Mouse (Mus musculus) right cerebral cortex, postnatal 10 days (tissue): Measurements from ENCODE around the gene Tenm2.

Source experiments
- DNase-seq, 2 experiments: peaks; one replicate each; pipeline ENCODE4 v3.0.0; 2021; ENCODE audit warnings: low spot score in 2 of 2

Gene Tenm2

DNA sequence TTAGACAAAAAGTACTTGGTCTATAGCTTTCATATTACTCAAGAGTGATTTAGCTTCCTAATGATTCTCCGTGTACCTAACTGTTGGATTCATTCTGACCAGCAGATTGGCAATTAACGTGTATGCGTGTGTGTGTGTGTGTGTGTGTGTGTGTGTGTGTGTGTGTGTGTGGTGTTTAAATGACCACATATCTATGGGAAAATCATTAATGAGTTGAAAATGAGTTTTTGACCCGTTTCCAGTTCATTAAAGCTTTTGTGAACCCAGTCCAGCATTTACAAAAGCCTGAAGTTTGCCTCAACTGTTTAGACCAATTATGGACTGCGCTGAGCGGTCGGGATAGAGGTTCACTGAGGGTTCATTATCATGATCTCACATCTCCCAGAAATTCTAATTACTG, 1181.4 kb downstream of the Tenm2 start:
- no peak for DNase-seq

GRCm38 (mm10) chr11:36053457-36053856, 1182.3 kb downstream of the Tenm2 start:
- no peak for DNase-seq

- DNase-seq, result no peak
Measured at GRCm38 (mm10) chr11:36052598-36052997, 1183.2 kb downstream of the Tenm2 start.

- no peak for DNase-seq
Measured at GRCm38 (mm10) chr11:36052091-36052490, 1183.7 kb downstream of the Tenm2 start.

GRCm38 (mm10) chr11:36049547-36049946, 1186.2 kb downstream of the Tenm2 start:
- DNase-seq, result no peak

DNA sequence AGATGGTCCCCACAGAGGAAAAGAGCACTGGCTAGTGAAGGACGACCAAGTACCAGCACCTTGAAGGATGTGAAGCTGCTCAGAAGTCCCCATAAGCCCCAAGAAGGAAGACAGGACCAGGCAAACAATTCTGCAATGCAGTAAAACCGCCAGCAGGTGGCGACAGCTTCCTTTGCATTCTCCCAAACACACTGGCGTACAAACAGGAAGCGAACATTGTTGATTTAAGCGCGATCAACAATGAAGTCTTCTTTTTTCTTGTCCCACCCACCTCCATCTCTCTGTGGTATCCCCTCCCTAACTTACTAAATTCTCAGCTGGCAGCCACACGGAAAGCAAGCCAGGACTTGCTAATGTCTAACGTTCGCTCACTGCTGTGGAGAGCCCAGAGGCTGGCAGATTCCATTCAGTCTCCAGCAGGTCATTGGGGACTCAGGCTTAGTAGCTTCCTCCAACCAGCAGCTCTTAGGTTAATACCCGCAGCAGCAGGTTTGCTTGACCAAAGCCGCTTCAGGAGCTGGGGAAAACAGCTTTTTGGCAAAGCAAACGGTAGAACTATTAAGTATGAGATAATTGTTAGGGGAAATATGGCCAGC, 1190.0 kb downstream of the Tenm2 start:
- DNase-seq, result peak; percentile 81 to 85

DNA sequence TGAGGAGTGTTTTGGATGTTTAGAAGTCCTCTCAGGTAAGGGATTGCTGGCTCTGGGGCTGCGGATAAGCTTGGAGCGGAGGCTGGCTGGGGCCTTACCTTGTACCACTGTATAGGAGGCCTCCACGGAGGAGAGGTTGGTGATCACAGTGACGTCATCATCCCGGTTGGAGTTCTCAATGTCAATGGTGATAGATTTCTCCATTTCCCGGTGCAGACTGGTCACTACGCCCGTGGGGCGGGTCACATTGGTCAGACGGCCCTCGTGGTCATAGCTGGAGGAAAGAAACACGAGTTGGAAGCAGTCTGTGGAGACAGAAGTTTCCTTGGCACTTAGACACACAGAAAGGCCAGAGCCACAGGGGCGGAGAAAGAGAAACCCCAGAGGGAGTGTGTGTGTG, 1194.4 kb downstream of the Tenm2 start:
- no peak for DNase-seq

DNA sequence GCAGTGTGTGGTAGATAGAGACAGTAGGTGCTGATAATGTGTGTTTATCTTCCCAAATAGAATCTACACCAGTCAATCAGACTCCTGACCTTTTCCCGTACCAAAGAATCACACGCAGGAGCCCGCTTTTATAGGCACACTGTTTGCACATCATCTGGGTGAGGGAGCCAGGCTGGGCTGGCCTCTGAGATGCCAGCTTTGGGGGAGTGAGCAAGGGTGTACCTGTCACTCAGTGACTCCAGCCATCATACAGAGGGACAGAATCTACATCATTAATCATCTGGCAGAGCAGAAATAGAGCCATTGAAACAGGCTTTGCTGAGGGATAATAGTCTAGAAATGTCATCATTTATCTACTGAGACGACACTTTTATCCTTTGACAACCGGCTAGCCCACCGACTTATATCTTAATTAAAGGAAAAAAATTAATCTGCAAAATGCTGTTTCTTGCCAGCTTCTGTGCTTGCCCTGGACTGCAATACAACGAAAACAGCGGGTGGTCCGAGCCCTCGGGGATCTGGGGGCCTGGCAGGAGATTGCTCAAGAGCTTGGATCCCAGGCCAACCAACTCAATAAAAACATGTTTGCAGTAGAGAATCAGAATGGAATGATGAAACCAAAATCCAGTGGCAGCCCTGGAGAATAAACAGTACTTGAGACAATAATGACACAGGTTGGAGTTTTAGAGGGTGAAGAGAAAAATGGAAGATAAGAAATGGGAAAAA, 1195.1 kb downstream of the Tenm2 start:
- DNase-seq, result no peak

GRCm38 (mm10) chr11:36039825-36040224, 1195.9 kb downstream of the Tenm2 start:
- no peak for DNase-seq

- no peak for DNase-seq
Measured at GRCm38 (mm10) chr11:36038386-36038785, 1197.4 kb downstream of the Tenm2 start.

- no peak for DNase-seq
Measured at GRCm38 (mm10) chr11:36037311-36037710, 1198.5 kb downstream of the Tenm2 start.

- peak; percentile 72 to 77 for DNase-seq
Measured at GRCm38 (mm10) chr11:36036061-36036695, 1199.6 kb downstream of the Tenm2 start.

- DNase-seq, result no peak
Measured at GRCm38 (mm10) chr11:36031751-36032150, 1204.0 kb downstream of the Tenm2 start.

DNA sequence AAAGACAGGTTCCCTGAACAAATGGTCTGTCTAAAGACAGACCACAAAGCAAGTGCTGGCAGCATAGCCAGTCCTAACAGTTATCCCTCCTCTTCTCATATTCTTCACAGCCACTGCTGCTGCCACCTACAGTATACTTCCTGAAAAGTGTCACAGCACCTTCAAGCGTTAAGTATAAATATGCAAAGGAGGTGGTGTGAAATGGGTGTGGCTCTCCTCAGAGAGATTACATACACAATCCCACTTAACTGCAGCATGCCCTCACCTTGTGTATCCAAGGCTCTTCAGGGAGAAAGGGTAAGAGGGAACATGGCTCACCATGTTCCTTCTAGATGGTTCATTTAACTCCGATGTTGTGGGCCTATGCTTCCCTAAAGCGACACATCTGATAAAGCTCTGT, 1215.8 kb downstream of the Tenm2 start:
- no peak for DNase-seq

- no peak for DNase-seq
Measured at GRCm38 (mm10) chr11:36013179-36013578, 1222.6 kb downstream of the Tenm2 start.

- no peak for DNase-seq
Measured at GRCm38 (mm10) chr11:36009281-36010208, 1226.2 kb downstream of the Tenm2 start.

DNA sequence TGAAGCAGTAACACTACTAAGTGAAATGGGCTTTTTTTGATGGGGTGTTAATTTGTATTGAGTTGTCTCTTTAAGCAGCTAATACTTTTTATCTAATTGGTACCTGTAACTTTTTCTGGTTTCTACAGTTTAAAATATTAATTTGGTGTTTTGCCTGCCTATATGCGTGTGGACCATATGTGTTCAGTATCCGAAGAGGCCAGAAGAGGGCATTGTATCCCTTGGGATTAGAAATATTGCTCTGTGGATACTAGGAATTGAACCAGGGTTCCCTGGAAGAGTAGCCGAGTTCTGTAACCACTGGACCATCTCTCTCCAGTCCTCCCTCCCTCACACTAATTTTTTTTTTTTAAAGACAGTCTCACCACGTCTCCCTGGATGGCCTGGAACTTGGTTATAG, 1232.9 kb downstream of the Tenm2 start:
- DNase-seq, result no peak

DNA sequence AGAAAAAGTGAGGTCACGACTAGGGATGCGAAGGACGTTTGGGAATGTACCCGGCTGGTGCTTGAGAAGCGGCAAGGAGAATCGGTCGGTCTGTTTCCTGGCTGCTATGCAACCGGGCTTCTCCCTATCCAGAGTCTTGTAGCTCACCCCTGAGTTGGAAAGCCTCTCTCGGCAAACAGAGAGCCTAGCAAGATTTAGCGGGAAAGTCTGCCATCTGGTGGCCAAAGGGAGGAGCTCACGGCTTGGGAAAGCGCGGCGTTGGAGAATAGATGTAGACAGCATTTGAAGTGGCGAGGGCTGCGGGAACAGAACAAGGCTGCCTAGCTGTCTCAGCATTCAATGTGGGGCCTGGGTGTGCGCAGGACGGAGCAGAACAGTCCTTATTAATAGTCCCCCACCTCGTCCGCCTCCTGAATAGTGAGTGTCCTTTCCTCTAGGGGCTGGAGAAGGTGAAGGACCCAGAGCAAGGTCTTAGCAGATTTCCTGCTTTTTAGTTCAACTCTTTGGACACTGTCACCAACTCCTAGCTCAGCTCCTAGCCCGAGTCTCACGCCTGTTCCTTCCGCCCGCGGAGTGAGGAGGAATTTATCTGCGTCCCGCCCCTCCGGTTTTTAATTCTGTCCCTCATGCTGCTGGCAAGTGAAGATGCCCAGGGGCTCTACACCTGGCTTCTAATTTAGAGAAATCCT, 1234.3 kb downstream of the Tenm2 start:
- DNase-seq, result peak; percentile 94 to 96

- no peak for DNase-seq
Measured at GRCm38 (mm10) chr11:36000585-36001281, 1235.0 kb downstream of the Tenm2 start.

GRCm38 (mm10) chr11:36000038-36000437, 1235.7 kb downstream of the Tenm2 start:
- DNase-seq, result peak in 1 of 2 experiments; percentile 71

- DNase-seq, result no peak
Measured at GRCm38 (mm10) chr11:35998048-35998447, 1237.7 kb downstream of the Tenm2 start.
